Mouse (Mus musculus) neural tube, embryonic 11.5 days (tissue): ENCODE measurements at regions not wholly inside any gene's neighbourhood (a gene's known extent, or its start where the extent isn't known, plus 50 kb on each side); places are given as distances from the start of the nearest gene placed in this dataset.

Source experiments
- ATAC-seq: fragments of 200-750 bp; cut with Nextera tagmentation; 2 replicates; pipeline ENCODE4 v1.8.0; 2017; ENCODE audit warnings: moderate number of reproducible peaks, mild to moderate bottlenecking, moderate TSS enrichment, moderate library complexity; ENCODE audit not compliant: insufficient read depth, low FRiP score, low TSS enrichment
- DNase-seq: peaks from one replicate; pipeline ENCODE4 v3.0.0-alpha.2; 2015; ENCODE audit warnings: low spot score
- H3K27ac ChIP-seq: fragments of 300-500 bp; sonication (generic); 2 replicates; pipeline ENCODE4 v1.5.1; 2014; ENCODE audit warnings: low read depth, mild to moderate bottlenecking, low read length
- H3K27me3 ChIP-seq: fragments of 300-500 bp; sonication (generic); 2 replicates; pipeline ENCODE4 v1.6.1; 2014; ENCODE audit warnings: mild to moderate bottlenecking, low read length, mixed read lengths; ENCODE audit not compliant: control insufficient read depth, insufficient read depth
- H3K36me3 ChIP-seq: fragments of 300-500 bp; sonication (generic); 2 replicates; pipeline ENCODE4 v1.6.1; 2014; ENCODE audit warnings: mild to moderate bottlenecking, low read length, moderate library complexity, mixed read lengths; ENCODE audit not compliant: control insufficient read depth, insufficient read depth
- H3K4me1 ChIP-seq: fragments of 300-500 bp; sonication (generic); 2 replicates; pipeline ENCODE4 v1.6.1; 2014; ENCODE audit warnings: low read length, mixed read lengths; ENCODE audit not compliant: control insufficient read depth, insufficient read depth
- H3K4me2 ChIP-seq: fragments of 300-500 bp; sonication (generic); 2 replicates; pipeline ENCODE4 v1.6.1; 2014; ENCODE audit warnings: low read depth, mild to moderate bottlenecking, moderate library complexity
- H3K4me3 ChIP-seq: fragments of 300-500 bp; sonication (generic); 2 replicates; pipeline ENCODE4 v1.5.1; 2014; ENCODE audit warnings: low read depth, low read length
- H3K9ac ChIP-seq: fragments of 300-500 bp; sonication (generic); 2 replicates; pipeline ENCODE4 v1.6.1; 2014; ENCODE audit warnings: mild to moderate bottlenecking, low read length
- H3K9me3 ChIP-seq: fragments of 300-500 bp; sonication (generic); 2 replicates; pipeline ENCODE4 v1.6.1; 2016; ENCODE audit warnings: low read length; ENCODE audit not compliant: control insufficient read depth
- WGBS: fragments of 180-500 bp; shearing (Covaris S2); extraction: QIAGEN DNeasy Blood & Tissue Kit; methylation state at CpG from one replicate; pipeline ENCODE4 v1.1.7; 2014; 5-methylcytosine and 5-hydroxymethylcytosine counted together

DNA sequence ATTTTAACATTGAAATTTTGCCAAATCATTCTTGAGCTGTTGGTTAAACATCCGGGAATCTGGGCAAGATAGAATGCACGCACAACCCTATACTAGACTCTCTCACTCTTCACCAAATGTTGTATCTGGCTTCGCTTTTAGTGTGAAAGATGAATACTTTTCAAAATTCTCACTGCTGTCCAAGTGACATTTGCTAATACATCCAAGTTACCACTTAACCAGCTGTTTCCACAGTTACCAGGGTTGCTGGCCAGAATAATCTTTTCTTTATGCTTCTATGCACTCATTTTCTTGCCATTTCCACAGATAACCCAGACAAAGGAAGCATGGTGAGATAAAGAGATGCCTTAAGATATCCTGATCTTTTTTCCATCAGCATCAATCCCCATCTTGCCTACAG lies 294.9 kb downstream of the Foxa2 start:
- Histone ChIP-seq H3K4me1 (no peaks in the 10 kb centered on the region), H3K27ac (no peak overlapping the region), H3K4me2 (no peak overlapping the region), H3K27me3 (no peaks in the 10 kb centered on the region), H3K9me3 (no peaks in the 10 kb centered on the region), H3K9ac (no peak overlapping the region), H3K36me3 (no peaks in the 10 kb centered on the region), H3K4me3 (no peak overlapping the region)
- WGBS = 94% methylated on average over 3 of the region's 3 CpGs
- no peak for DNase-seq
- no peak for ATAC-seq

GRCm38 (mm10) chr2:147748006-147748405 lies 298.8 kb downstream of the Foxa2 start:
- 33% methylated on average over 4 of the region's 4 CpGs for WGBS
- Histone ChIP-seq H3K27me3 (no peaks in the 10 kb centered on the region), H3K9ac (no peak overlapping the region), H3K4me1 (no peaks in the 10 kb centered on the region), H3K27ac (no peak overlapping the region), H3K4me3 (no peak overlapping the region), H3K36me3 (no peaks in the 10 kb centered on the region), H3K4me2 (no peak overlapping the region), H3K9me3 (no peaks in the 10 kb centered on the region)
- ATAC-seq = no peak
- DNase-seq = no peak

DNA sequence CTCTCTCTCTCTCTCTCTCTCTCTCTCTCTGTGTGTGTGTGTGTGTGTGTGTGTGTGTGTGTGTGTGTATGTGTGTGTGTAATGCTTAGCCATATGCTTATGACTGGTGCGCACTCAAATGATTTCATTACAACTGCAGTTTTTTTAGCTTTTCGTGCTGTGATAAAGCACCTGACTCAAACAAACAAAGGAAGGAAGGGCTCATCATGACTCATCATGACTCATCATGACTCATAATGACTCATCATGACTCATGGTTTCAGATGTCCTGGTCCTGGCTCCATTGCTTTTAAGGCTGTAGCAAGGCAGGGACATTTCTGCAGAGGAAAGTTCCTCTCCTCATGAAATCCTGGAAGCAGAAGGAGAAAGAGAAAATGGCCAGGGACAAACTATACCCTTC lies 302.9 kb downstream of the Foxa2 start:
- Histone ChIP-seq H3K9me3 (no peaks in the 10 kb centered on the region), H3K27me3 (no peaks in the 10 kb centered on the region), H3K27ac (no peak overlapping the region), H3K4me2 (no peak overlapping the region), H3K36me3 (no peaks in the 10 kb centered on the region), H3K4me1 (no peaks in the 10 kb centered on the region), H3K4me3 (no peak overlapping the region), H3K9ac (no peak overlapping the region)
- DNase-seq (no peak), ATAC-seq (no peak)
- WGBS = 88% methylated on average over 2 of the region's 2 CpGs

GRCm38 (mm10) chr2:147738307-147738872 lies 308.4 kb downstream of the Foxa2 start:
- Histone ChIP-seq H3K4me3 (no peak overlapping the region), H3K9me3 (no peaks in the 10 kb centered on the region), H3K9ac (no peak overlapping the region), H3K4me1 (no peaks in the 10 kb centered on the region), H3K36me3 (no peaks in the 10 kb centered on the region), H3K4me2 (no peak overlapping the region), H3K27me3 (no peaks in the 10 kb centered on the region), H3K27ac (no peak overlapping the region)
- 42% methylated on average over 10 of the region's 10 CpGs for WGBS
- ATAC-seq = no peak; the same call in 1 of the 2 replicates
- peak; percentile 41 for DNase-seq

- H3K36me3 ChIP-seq = no peaks in the 10 kb centered on the region
- ATAC-seq (no peak), DNase-seq (no peak)
- 75% methylated on average over 4 of the region's 4 CpGs for WGBS
- no peak overlapping the region for H3K4me2 ChIP-seq
- H3K9ac ChIP-seq = no peak overlapping the region
- no peaks in the 10 kb centered on the region for H3K9me3 ChIP-seq
- H3K4me1 ChIP-seq = no peaks in the 10 kb centered on the region
- H3K27me3 ChIP-seq = no peaks in the 10 kb centered on the region
- H3K4me3 ChIP-seq = no peak overlapping the region
- no peak overlapping the region for H3K27ac ChIP-seq
Observed at GRCm38 (mm10) chr2:147727396-147727795, 319.4 kb downstream of the Foxa2 start.

DNA sequence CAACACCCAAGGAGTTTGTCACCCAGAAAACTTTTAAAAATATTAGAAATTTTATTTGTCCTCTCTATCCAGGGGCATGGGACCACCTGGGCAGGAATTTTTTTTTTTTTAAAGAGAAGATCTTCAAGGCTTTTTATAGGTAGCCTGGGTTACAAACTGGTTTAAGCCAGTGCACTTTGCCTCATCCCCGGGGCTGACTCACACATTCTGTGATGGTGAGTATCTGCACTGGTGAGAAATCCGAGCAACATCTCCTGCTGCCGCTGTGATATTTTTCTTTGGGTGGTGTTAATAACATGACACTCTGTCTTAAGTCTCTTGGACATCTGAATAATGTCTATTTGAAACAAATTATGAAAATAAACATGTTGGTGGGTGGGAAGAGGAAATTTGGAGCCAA lies 327.8 kb downstream of the Foxa2 start:
- no peaks in the 10 kb centered on the region for H3K9me3 ChIP-seq
- WGBS = 81% methylated on average over 3 of the region's 3 CpGs
- no peak overlapping the region for H3K27ac ChIP-seq
- ATAC-seq (no peak), DNase-seq (no peak)
- no peaks in the 10 kb centered on the region for H3K4me1 ChIP-seq
- no peak overlapping the region for H3K4me3 ChIP-seq
- no peak overlapping the region for H3K9ac ChIP-seq
- no peaks in the 10 kb centered on the region for H3K27me3 ChIP-seq
- no peak overlapping the region for H3K4me2 ChIP-seq
- no peaks in the 10 kb centered on the region for H3K36me3 ChIP-seq

- no peaks in the 10 kb centered on the region for H3K4me1 ChIP-seq
- no peaks in the 10 kb centered on the region for H3K9me3 ChIP-seq
- 92% methylated on average over 12 of the region's 12 CpGs for WGBS
- H3K4me3 ChIP-seq = no peak overlapping the region
- H3K36me3 ChIP-seq = no peaks in the 10 kb centered on the region
- H3K27ac ChIP-seq = no peak overlapping the region
- H3K4me2 ChIP-seq = no peak overlapping the region
- no peak overlapping the region for H3K9ac ChIP-seq
- DNase-seq = no peak
- H3K27me3 ChIP-seq = no peaks in the 10 kb centered on the region
- no peak for ATAC-seq
Observed at GRCm38 (mm10) chr2:147717484-147717947, 329.3 kb downstream of the Foxa2 start.

- DNase-seq = no peak
- no peak overlapping the region for H3K4me3 ChIP-seq
- H3K36me3 ChIP-seq = no peaks in the 10 kb centered on the region
- 82% methylated on average over 5 of the region's 5 CpGs for WGBS
- H3K4me1 ChIP-seq = no peaks in the 10 kb centered on the region
- no peaks in the 10 kb centered on the region for H3K9me3 ChIP-seq
- no peak for ATAC-seq
- H3K27me3 ChIP-seq = no peaks in the 10 kb centered on the region
- H3K4me2 ChIP-seq = no peak overlapping the region
- H3K9ac ChIP-seq = no peak overlapping the region
- no peak overlapping the region for H3K27ac ChIP-seq
Observed at GRCm38 (mm10) chr2:147715791-147716190, 331.0 kb downstream of the Foxa2 start.

DNA sequence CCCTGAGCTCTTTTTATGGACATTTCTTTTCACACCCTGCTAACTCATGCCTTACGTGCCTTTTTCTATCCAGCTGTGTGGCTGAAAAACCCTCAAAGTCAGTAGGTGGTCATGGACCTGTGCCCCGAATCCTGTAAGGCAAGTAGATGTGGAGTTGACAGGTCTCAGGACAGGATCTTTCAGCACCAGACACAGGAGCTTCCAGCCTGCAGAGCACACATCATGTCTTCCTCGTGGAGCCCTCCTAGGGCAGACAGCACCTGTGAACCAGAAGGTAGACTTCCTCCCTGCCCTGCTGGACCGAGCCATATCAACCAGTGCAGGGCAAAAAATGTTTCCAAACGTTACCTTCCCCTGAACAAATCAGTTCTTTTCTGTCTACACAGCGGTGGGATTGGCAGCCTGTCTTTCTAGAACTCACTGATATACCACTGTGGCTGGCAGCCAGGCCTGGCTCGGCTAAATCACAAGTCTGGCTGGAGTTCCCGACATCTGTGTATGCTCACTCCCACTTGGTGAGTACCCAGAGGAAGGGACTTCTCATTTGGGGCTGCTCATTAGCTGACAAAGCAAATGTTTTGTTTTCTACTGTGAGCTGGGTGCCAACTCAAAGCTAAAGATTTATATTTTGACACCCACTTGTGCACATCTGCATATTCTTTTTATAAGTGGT lies 336.0 kb downstream of the Foxa2 start:
- DNase-seq = no peak
- Histone ChIP-seq H3K36me3 (no peaks in the 10 kb centered on the region), H3K4me1 (no peaks in the 10 kb centered on the region), H3K27me3 (no peaks in the 10 kb centered on the region), H3K9me3 (no peaks in the 10 kb centered on the region), H3K9ac (no peak overlapping the region), H3K4me3 (no peak overlapping the region), H3K4me2 (no peak overlapping the region), H3K27ac (no peak overlapping the region)
- 65% methylated on average over 8 of the region's 8 CpGs for WGBS
- no peak for ATAC-seq
